Mouse (Mus musculus): ENCODE measurements around the gene Clock.

DNA sequence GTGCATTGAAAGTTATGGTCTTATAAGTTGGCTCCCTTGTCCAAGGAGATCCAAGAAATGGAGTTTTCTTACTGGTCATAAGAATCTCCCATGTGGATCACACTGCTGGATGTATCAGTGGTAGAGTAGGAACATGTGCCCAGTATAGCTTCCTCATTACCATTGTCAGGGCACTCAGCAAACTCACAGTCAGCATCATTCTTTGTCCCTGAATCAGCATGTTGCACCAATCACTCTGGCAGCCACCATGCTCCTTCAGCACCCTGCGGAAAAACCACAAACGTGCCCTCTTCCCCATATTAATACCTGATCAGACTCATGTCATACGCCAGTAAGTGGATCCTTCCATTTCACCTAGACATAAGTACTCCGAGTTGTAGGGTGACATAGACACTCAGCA is 129.5 kb downstream of the Clock start:
- no peak for TF ChIP-seq CTCF (IDR thresholded peaks at IDR 0.05; ENCODE audit: borderline replicate concordance, insufficient read depth, low read depth, low read length)
- no peak for TF ChIP-seq POLR2A (IDR thresholded peaks at IDR 0.05; ENCODE audit: borderline replicate concordance, insufficient read depth, low read length)
